Mouse (Mus musculus) thymus, adult 2 months (tissue): ENCODE measurements at regions not wholly inside any gene's neighbourhood (a gene's known extent, or its start where the extent isn't known, plus 50 kb on each side); places are given as distances from the start of the nearest gene placed in this dataset.

Source experiments
- DNase-seq: peaks from one replicate; pipeline ENCODE4 v3.0.0; 2021
- H3K27ac ChIP-seq: fragments of 200-500 bp; 2 replicates; pipeline ENCODE4 v1.5.1; 2012; ENCODE audit warnings: low read length, control low read depth; ENCODE audit not compliant: control insufficient read depth, insufficient read depth
- H3K27me3 ChIP-seq: fragments of 200-500 bp; 2 replicates; pipeline ENCODE4 v1.6.1; 2012; ENCODE audit warnings: mild to moderate bottlenecking, low read length, moderate library complexity, mixed read lengths; ENCODE audit not compliant: control insufficient read depth, insufficient read depth
- H3K36me3 ChIP-seq: fragments of 200-500 bp; 2 replicates; pipeline ENCODE4 v1.6.1; 2012; ENCODE audit warnings: mild to moderate bottlenecking, low read length, moderate library complexity; ENCODE audit not compliant: control insufficient read depth, insufficient read depth
- H3K4me1 ChIP-seq: fragments of 200-500 bp; replicated peaks from 2 replicates; pipeline ENCODE4 v1.6.1; 2012; ENCODE audit warnings: low read length; ENCODE audit not compliant: control insufficient read depth, insufficient read depth
- H3K4me3 ChIP-seq: fragments of 200-500 bp; 2 replicates; pipeline ENCODE4 v1.5.1; 2012; ENCODE audit warnings: mild to moderate bottlenecking, low read length, control low read depth, moderate library complexity; ENCODE audit not compliant: control insufficient read depth, insufficient read depth
- CTCF ChIP-seq: fragments of 200-500 bp; IDR thresholded peaks from 2 replicates; pipeline ENCODE4 v1.5.1; 2012; ENCODE audit warnings: mild to moderate bottlenecking, control low read depth, low read length, moderate library complexity, borderline replicate concordance; ENCODE audit not compliant: control insufficient read depth, poor library complexity, insufficient read depth; ENCODE audit errors: extremely low read depth
- POLR2A ChIP-seq: fragments of 200-500 bp; IDR thresholded peaks from 2 replicates; pipeline ENCODE4 v1.6.1; 2012; ENCODE audit warnings: mild to moderate bottlenecking, low read length, control low read depth, moderate library complexity; ENCODE audit not compliant: control insufficient read depth, poor library complexity, insufficient read depth; ENCODE audit errors: extremely low read depth
- WGBS: fragments of 180-500 bp; shearing (Covaris S2); methylation state at CpG from one replicate; pipeline ENCODE4 v1.1.7; 2018; 5-methylcytosine and 5-hydroxymethylcytosine counted together

- Histone ChIP-seq H3K36me3 (no peaks in the 10 kb centered on the region), H3K27me3 (no peaks in the 10 kb centered on the region), H3K4me1 (no peaks in the 10 kb centered on the region), H3K4me3 (no peak overlapping the region), H3K27ac (no peak overlapping the region)
- no peak for DNase-seq
- WGBS, result 4% methylated on average over 3 of the region's 3 CpGs
- TF ChIP-seq CTCF (no peak), POLR2A (no peak)
Measured at GRCm38 (mm10) chr2:178700825-178701224, 270.5 kb downstream of the Cdh26 start.

GRCm38 (mm10) chr2:178704510-178704909, 274.2 kb downstream of the Cdh26 start:
- TF ChIP-seq POLR2A (no peak), CTCF (no peak)
- Histone ChIP-seq H3K27ac (no peak overlapping the region), H3K4me3 (no peak overlapping the region), H3K4me1 (no peaks in the 10 kb centered on the region), H3K36me3 (no peaks in the 10 kb centered on the region), H3K27me3 (no peaks in the 10 kb centered on the region)
- WGBS, result 65% methylated on average over 3 of the region's 3 CpGs
- no peak for DNase-seq

GRCm38 (mm10) chr2:178708649-178709048, 278.3 kb downstream of the Cdh26 start:
- TF ChIP-seq CTCF, result no peak
- no peak for TF ChIP-seq POLR2A
- 98% methylated on average over 2 of the region's 2 CpGs for WGBS
- no peak overlapping the region for H3K27ac ChIP-seq
- no peaks in the 10 kb centered on the region for H3K27me3 ChIP-seq
- H3K4me3 ChIP-seq, result no peak overlapping the region
- no peaks in the 10 kb centered on the region for H3K4me1 ChIP-seq
- no peaks in the 10 kb centered on the region for H3K36me3 ChIP-seq
- no peak for DNase-seq

- WGBS, result 80% methylated on average over 5 of the region's 5 CpGs
- Histone ChIP-seq H3K36me3 (no peaks in the 10 kb centered on the region), H3K4me3 (no peak overlapping the region), H3K27ac (no peak overlapping the region), H3K4me1 (no peaks in the 10 kb centered on the region), H3K27me3 (no peaks in the 10 kb centered on the region)
- no peak for TF ChIP-seq CTCF
- no peak for TF ChIP-seq POLR2A
- no peak for DNase-seq
Measured at GRCm38 (mm10) chr2:178709192-178709881, 279.0 kb downstream of the Cdh26 start.

GRCm38 (mm10) chr2:178710001-178710400, 279.7 kb downstream of the Cdh26 start:
- no peak for DNase-seq
- no peaks in the 10 kb centered on the region for H3K36me3 ChIP-seq
- no peak for TF ChIP-seq POLR2A
- TF ChIP-seq CTCF, result no peak
- H3K27ac ChIP-seq, result no peak overlapping the region
- WGBS, result 36% methylated on average over 3 of the region's 3 CpGs
- no peaks in the 10 kb centered on the region for H3K27me3 ChIP-seq
- no peaks in the 10 kb centered on the region for H3K4me1 ChIP-seq
- H3K4me3 ChIP-seq, result no peak overlapping the region

GRCm38 (mm10) chr2:178711587-178712080, 281.3 kb downstream of the Cdh26 start:
- no peaks in the 10 kb centered on the region for H3K4me1 ChIP-seq
- 96% methylated on average over 5 of the region's 5 CpGs for WGBS
- DNase-seq, result no peak
- H3K36me3 ChIP-seq, result no peaks in the 10 kb centered on the region
- TF ChIP-seq POLR2A (no peak), CTCF (no peak)
- no peak overlapping the region for H3K4me3 ChIP-seq
- no peak overlapping the region for H3K27ac ChIP-seq
- H3K27me3 ChIP-seq, result no peaks in the 10 kb centered on the region
